Mouse (Mus musculus) urinary bladder, adult 2 months (tissue): Measurements from ENCODE around the gene Gucy1b2. TPM values are rescaled to one million over a fixed set of nuclear protein-coding genes. Genes with fewer than 3 reads are reported as not detected.

ENCODE experiments used
- DNase-seq: peaks from one replicate; pipeline ENCODE4 v3.0.0; 2022; ENCODE audit warnings: low spot score
- polyA plus RNA-seq: library from polyadenylated mRNA; depleted of rRNA; stranded (reverse); fragments of >200 nt; gene quantifications from 2 replicates; pipeline ENCODE4 v1.2.3, GENCODE M21; 2012

Gucy1b2 gene
- polyA plus RNA-seq, 1 experiment, result not detected

GRCm38 (mm10) chr14:62446385-62447213, 9.5 kb downstream of the Gucy1b2 start:
- DNase-seq, result no peak

- DNase-seq, result no peak
Measured at GRCm38 (mm10) chr14:62443840-62444430, 12.2 kb downstream of the Gucy1b2 start.

GRCm38 (mm10) chr14:62442971-62443370, 13.1 kb downstream of the Gucy1b2 start:
- no peak for DNase-seq

GRCm38 (mm10) chr14:62440036-62440435, 16.1 kb downstream of the Gucy1b2 start:
- DNase-seq, result no peak

- no peak for DNase-seq
Measured at GRCm38 (mm10) chr14:62438236-62438635, 17.9 kb downstream of the Gucy1b2 start.

- no peak for DNase-seq
Measured at GRCm38 (mm10) chr14:62437806-62438205, 18.3 kb downstream of the Gucy1b2 start.

- no peak for DNase-seq
Measured at GRCm38 (mm10) chr14:62425277-62425691, 30.8 kb downstream of the Gucy1b2 start.

- DNase-seq, result no peak
Measured at GRCm38 (mm10) chr14:62422265-62422664, 33.8 kb downstream of the Gucy1b2 start.

GRCm38 (mm10) chr14:62417501-62417900, 38.6 kb downstream of the Gucy1b2 start:
- DNase-seq, result no peak

- DNase-seq, result no peak
Measured at GRCm38 (mm10) chr14:62416742-62417134, 39.4 kb downstream of the Gucy1b2 start.

- DNase-seq, result no peak
Measured at GRCm38 (mm10) chr14:62416007-62416741, 39.9 kb downstream of the Gucy1b2 start.

GRCm38 (mm10) chr14:62395346-62395745, 60.7 kb downstream of the Gucy1b2 start:
- DNase-seq, result no peak

- no peak for DNase-seq
Measured at GRCm38 (mm10) chr14:62392754-62393153, 63.3 kb downstream of the Gucy1b2 start.

GRCm38 (mm10) chr14:62389729-62390536, 66.2 kb downstream of the Gucy1b2 start:
- no peak for DNase-seq

- DNase-seq, result no peak
Measured at GRCm38 (mm10) chr14:62389064-62389728, 66.9 kb downstream of the Gucy1b2 start.

- DNase-seq, result no peak
Measured at GRCm38 (mm10) chr14:62383786-62384299, 72.2 kb downstream of the Gucy1b2 start.

GRCm38 (mm10) chr14:62383109-62383508, 73.0 kb downstream of the Gucy1b2 start:
- DNase-seq, result no peak

GRCm38 (mm10) chr14:62380606-62381005, 75.5 kb downstream of the Gucy1b2 start:
- no peak for DNase-seq

- DNase-seq, result no peak
Measured at GRCm38 (mm10) chr14:62379391-62379790, 76.7 kb downstream of the Gucy1b2 start.

- DNase-seq, result no peak
Measured at GRCm38 (mm10) chr14:62376115-62376514, 80.0 kb downstream of the Gucy1b2 start.

- no peak for DNase-seq
Measured at GRCm38 (mm10) chr14:62375694-62376093, 80.4 kb downstream of the Gucy1b2 start.
